Mouse (Mus musculus): ENCODE results near the gene Arhgap21. TPM values are rescaled to one million over a fixed set of nuclear protein-coding genes. Genes with fewer than 3 reads are reported as not detected.

Gene Arhgap21
- polyA plus RNA-seq, 1 experiment = 11.2 TPM

DNA sequence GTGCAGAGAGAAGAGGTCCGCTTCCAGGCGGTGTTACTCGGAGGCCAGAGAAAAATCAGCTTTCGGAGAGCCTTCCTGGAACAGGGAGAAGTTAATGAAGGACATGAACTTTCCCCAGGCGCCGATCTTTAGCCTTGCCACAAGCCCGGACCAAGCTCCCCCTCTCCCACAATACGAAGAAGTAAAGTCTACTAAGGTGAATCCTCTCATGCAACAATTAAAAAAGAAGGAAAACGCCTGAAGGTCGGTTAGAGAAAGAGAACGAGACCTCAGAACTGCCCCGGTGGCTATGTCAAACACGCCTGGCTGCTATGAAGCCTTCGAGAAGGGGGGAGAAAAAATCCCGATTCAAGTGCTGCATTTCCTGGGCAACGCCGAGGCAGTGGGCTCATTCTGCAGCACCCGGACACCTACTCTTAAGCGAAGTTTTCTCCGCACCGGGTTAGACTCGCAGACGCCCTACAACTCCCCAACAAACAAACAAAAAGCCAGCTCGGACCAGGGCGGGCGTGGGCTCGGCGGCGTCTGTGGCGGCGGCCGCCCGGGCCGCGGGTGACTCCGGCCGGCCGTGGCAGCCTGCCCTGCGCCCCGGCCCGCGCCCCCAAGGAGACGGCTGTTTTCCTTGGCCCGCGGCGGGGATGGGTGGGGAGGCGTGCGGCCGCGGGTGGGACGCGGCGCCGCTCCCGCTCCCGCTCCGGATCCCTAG lies 882 bp downstream of the Arhgap21 start:
- peaks cover 61% of the 10 kb centered on the region for H3K4me1 ChIP-seq
- H3K9me3 ChIP-seq = no peaks in the 10 kb centered on the region
- no peaks in the 10 kb centered on the region for H3K27me3 ChIP-seq (replicated peaks)
- TF ChIP-seq GATA1 (IDR thresholded peaks at IDR 0.05; ENCODE audit: borderline replicate concordance, low read length) (no peak), FLI1 (IDR thresholded peaks at IDR 0.05; ENCODE audit: low read length) (no peak)
- H3K36me3 ChIP-seq (replicated peaks; ENCODE audit: low read length) = no peaks in the 10 kb centered on the region
- H3K4me3 ChIP-seq (replicated peaks) = peak overlapping the region; percentile 97

GRCm38 (mm10) chr2:20967101-20967645 lies 1.5 kb downstream of the Arhgap21 start:
- no peaks in the 10 kb centered on the region for H3K9me3 ChIP-seq
- H3K4me1 ChIP-seq = peaks cover 65% of the 10 kb centered on the region
- TF ChIP-seq FLI1 (IDR thresholded peaks at IDR 0.05; ENCODE audit: low read length) (no peak), GATA1 (IDR thresholded peaks at IDR 0.05; ENCODE audit: borderline replicate concordance, low read length) (no peak)
- H3K27me3 ChIP-seq (replicated peaks) = no peaks in the 10 kb centered on the region
- peak overlapping the region; percentile 97 for H3K4me3 ChIP-seq (replicated peaks)
- H3K36me3 ChIP-seq (replicated peaks; ENCODE audit: low read length) = no peaks in the 10 kb centered on the region

DNA sequence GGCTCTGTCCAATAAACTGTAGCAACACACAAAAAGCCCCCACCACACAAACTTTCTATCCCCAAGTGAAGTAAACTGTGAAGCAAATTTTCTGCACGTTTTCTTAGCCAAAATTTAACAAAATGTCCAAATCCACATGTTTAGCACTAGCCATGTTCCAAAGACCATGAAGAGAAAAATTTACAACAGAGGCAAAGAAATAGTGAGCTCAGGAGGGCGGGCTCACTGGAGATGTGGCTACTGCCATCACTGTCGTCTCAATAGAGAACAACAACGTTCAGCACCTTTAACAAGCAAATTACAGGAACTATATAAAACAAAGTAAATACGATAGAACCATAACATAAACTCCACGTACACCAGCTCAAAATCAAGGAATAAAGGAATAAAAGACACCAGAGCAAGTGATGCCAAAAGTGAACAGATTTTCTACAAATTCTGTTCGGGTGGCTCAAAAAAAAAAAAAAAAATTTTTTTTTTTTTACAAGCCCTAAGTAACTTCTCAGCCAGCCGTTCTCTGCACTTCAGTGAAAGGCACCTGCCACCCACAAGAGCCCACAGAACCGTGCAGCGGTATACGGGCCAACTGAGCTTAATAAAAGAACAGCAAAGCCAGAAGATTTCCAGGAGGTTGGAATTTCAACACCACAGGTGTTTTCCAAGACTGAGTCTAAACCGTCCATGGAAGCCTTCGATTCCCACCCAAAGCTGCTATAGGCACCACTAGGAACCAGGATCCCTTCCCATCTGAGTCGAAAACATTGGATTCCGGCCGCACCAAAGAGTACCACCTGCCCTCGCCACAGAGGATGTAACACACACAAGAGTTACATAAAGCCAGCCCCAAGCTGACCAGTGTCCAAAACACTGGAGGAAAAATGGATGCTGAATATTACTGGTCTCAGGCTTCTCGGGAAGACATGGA lies 2.2 kb downstream of the Arhgap21 start:
- TF ChIP-seq FLI1 (IDR thresholded peaks at IDR 0.05; ENCODE audit: low read length) = no peak
- TF ChIP-seq GATA1 (IDR thresholded peaks at IDR 0.05; ENCODE audit: borderline replicate concordance, low read length) = no peak
- H3K4me3 ChIP-seq (replicated peaks) = peak overlapping the region; percentile 97
- no peaks in the 10 kb centered on the region for H3K9me3 ChIP-seq
- H3K36me3 ChIP-seq (replicated peaks; ENCODE audit: low read length) = no peaks in the 10 kb centered on the region
- no peaks in the 10 kb centered on the region for H3K27me3 ChIP-seq (replicated peaks)
- H3K4me1 ChIP-seq = peaks cover 65% of the 10 kb centered on the region

DNA sequence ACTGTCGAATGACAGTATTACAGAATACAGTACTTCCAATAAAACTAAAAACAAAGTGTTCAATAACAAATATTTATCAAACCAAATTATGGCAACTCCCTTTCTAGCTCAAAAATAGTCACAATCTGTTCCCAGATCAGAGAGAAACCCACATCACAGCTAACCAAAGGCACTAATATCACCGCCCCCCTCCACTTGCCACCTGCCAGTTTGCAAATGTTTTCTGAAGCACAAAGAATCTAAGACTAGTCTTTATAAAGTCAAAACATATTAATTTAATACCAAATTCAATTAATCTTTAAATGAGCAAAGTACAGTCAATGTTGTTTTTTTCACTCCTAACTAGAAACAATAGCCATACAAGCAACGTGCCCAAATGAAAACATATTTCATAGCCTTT lies 3.3 kb downstream of the Arhgap21 start:
- Histone ChIP-seq H3K4me3 (replicated peaks) (peak overlapping the region; percentile 57), H3K36me3 (replicated peaks; ENCODE audit: low read length) (no peaks in the 10 kb centered on the region), H3K4me1 (peaks cover 69% of the 10 kb centered on the region), H3K9me3 (no peaks in the 10 kb centered on the region), H3K27me3 (replicated peaks) (no peaks in the 10 kb centered on the region)
- no peak for TF ChIP-seq FLI1 (IDR thresholded peaks at IDR 0.05; ENCODE audit: low read length)
- no peak for TF ChIP-seq GATA1 (IDR thresholded peaks at IDR 0.05; ENCODE audit: borderline replicate concordance, low read length)

DNA sequence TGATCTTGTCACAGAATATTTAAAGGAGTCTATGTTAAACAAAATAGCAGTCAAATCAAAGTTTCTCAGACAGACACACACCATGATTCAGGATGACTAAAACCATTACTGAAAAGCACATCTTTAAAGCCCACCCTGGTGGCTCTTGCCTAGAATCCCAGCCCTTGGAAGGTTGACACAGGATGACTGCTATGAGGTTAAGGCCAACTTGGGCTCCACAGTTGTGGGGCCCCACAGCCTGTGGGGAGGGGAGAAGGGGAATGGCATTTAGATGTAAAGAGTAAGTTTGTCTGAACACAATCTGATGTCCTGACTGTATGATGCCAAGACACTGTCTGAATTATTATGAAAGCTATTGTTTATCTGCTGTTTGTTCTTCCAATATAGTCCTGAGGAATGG lies 4.2 kb downstream of the Arhgap21 start:
- no peaks in the 10 kb centered on the region for H3K9me3 ChIP-seq
- TF ChIP-seq FLI1 (IDR thresholded peaks at IDR 0.05; ENCODE audit: low read length) = no peak
- no peak for TF ChIP-seq GATA1 (IDR thresholded peaks at IDR 0.05; ENCODE audit: borderline replicate concordance, low read length)
- peaks cover 4% of the 10 kb centered on the region for H3K36me3 ChIP-seq (replicated peaks; ENCODE audit: low read length)
- H3K4me3 ChIP-seq (replicated peaks) = peak overlapping the region; percentile 20
- no peaks in the 10 kb centered on the region for H3K27me3 ChIP-seq (replicated peaks)
- peaks cover 69% of the 10 kb centered on the region for H3K4me1 ChIP-seq

- TF ChIP-seq GATA1 (IDR thresholded peaks at IDR 0.05; ENCODE audit: borderline replicate concordance, low read length) (no peak), FLI1 (IDR thresholded peaks at IDR 0.05; ENCODE audit: low read length) (no peak)
- Histone ChIP-seq H3K36me3 (replicated peaks; ENCODE audit: low read length) (peaks cover 6% of the 10 kb centered on the region), H3K9me3 (no peaks in the 10 kb centered on the region), H3K4me3 (replicated peaks) (peak overlapping the region; percentile 74), H3K27me3 (replicated peaks) (no peaks in the 10 kb centered on the region), H3K4me1 (peaks cover 81% of the 10 kb centered on the region)
Observed at GRCm38 (mm10) chr2:20963226-20963805, 5.4 kb downstream of the Arhgap21 start.

- Histone ChIP-seq H3K4me3 (replicated peaks) (peak overlapping the region; percentile 90), H3K4me1 (peaks cover 83% of the 10 kb centered on the region), H3K36me3 (replicated peaks; ENCODE audit: low read length) (peaks cover 9% of the 10 kb centered on the region), H3K27me3 (replicated peaks) (no peaks in the 10 kb centered on the region), H3K9me3 (no peaks in the 10 kb centered on the region)
- TF ChIP-seq GATA1 (IDR thresholded peaks at IDR 0.05; ENCODE audit: borderline replicate concordance, low read length) (no peak), FLI1 (IDR thresholded peaks at IDR 0.05; ENCODE audit: low read length) (no peak)
Observed at GRCm38 (mm10) chr2:20962284-20962683, 6.4 kb downstream of the Arhgap21 start.

- no peaks in the 10 kb centered on the region for H3K9me3 ChIP-seq
- peak overlapping the region; percentile 90 for H3K4me3 ChIP-seq (replicated peaks)
- peaks cover 11% of the 10 kb centered on the region for H3K36me3 ChIP-seq (replicated peaks; ENCODE audit: low read length)
- H3K27me3 ChIP-seq (replicated peaks) = no peaks in the 10 kb centered on the region
- TF ChIP-seq GATA1 (IDR thresholded peaks at IDR 0.05; ENCODE audit: borderline replicate concordance, low read length) = no peak
- TF ChIP-seq FLI1 (IDR thresholded peaks at IDR 0.05; ENCODE audit: low read length) = no peak
- H3K4me1 ChIP-seq = peaks cover 81% of the 10 kb centered on the region
Observed at GRCm38 (mm10) chr2:20961825-20962224, 6.9 kb downstream of the Arhgap21 start.

DNA sequence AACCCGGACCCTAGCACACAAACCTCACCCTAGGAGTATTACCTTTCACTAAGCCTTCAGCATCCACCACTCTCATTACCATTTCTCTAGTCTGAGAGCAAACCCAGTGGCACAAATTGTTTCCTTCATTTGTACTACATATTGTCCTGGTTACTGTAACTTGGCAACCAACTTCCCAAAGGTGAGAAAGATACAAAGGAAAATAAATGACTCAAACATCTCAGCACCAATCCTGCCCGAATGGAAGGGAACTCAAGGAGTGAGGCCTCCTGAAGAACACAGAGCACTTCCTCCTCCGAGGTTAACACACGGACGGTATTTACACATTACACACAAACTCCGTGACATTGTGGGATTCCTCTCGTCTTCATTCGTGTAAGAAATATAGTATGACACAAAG lies 7.4 kb downstream of the Arhgap21 start:
- Histone ChIP-seq H3K4me1 (peaks cover 79% of the 10 kb centered on the region), H3K27me3 (replicated peaks) (no peaks in the 10 kb centered on the region), H3K4me3 (replicated peaks) (peak overlapping the region; percentile 88), H3K36me3 (replicated peaks; ENCODE audit: low read length) (peaks cover 13% of the 10 kb centered on the region), H3K9me3 (no peaks in the 10 kb centered on the region)
- no peak for TF ChIP-seq FLI1 (IDR thresholded peaks at IDR 0.05; ENCODE audit: low read length)

Data from megakaryocyte, embryonic 14.5 days (primary cell).